Mouse (Mus musculus) kidney, postnatal 25 days (tissue): ENCODE measurements around the gene Rasgrp4.
"Not testable (repeated sequence)": the region's sequence is repeated elsewhere in the genome, so short reads cannot be mapped to it uniquely, and the experiment has no call there.

Experiments
- DNase-seq, 2 experiments: peaks; one replicate each; pipeline ENCODE4 v3.0.0; 2021; ENCODE audit warnings: mixed read lengths in 2 of 2

Rasgrp4 gene

DNA sequence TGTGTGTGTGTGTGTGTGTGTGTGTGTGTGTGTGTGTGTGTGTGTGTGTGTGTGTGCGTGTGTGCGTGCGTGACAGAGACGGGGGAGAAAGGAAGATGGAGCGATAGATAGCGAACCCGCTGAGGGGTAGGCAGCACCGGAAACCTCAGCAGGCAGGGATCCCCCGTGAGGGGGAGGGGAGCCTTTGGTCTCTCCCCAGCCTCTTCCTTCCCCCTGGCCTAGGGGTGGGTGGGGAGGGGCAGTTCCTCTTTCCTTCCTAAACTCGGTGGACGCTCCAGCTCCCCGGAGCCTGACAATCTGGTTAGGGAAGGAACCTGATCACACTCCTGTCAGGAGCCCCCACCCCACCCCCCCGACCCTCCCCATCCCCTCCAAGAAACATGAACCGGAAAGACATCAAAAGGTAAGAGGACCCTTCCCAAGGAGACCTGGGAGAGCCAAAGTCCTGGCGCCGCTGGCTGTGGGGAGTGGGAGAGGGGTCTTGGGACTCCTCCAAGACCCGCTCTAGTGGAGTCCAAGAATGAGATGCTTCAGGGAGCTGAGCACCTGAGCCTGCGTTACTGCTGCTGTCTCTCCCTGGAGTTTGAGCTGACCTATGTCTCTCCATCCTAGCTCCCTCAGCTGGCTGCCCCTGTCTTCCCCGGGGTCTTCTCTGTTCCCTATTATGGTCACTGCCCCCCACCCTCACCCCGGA lies at the start of gene Rasgrp4:
TSS of gene Rasgrp4 (plus strand) at position 159 of the 694 bp plus-strand sequence.
- peak; percentile 39 to 57 for DNase-seq

DNA sequence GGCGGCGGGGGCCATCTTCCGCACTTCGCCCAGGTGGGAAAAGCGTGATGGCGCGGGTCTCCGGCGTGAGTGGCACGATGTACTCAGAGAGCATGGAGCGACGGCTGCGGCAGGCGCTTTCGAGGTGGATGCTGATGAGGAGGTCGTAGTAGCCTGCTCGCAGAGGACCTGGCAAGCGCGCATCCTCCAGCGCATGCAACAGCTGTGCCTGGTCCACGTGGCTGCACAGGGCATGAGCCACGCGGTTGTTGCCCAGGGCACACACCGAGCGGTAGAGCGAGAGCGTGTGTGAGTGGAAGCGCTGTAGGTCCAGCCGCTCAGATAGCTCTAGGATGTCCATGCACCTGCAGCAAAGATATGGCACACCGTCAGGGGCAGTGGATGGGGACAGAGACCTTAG lies 48.7 kb upstream of the Rasgrp4 start:
- DNase-seq, result no peak

DNA sequence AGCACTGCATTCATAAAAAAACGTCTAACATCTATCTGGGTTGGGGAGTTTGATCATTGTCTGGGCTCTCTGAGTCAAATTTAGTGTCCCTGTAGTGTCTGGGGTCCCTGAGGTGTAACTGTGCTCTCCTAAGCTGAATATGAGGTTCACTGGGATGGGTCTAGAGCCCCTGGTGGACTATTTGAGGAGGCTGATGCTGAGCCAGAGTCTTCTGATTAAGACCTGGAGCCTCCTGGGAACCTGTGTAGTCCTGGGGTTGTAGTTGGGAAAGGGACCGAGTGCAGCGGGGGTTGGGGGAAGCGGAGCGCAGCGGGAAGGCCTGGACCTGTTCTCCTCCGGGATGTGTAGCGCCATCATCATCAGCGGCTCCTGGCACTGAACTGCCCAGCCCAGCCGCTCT lies 47.7 kb upstream of the Rasgrp4 start:
- no peak for DNase-seq

DNA sequence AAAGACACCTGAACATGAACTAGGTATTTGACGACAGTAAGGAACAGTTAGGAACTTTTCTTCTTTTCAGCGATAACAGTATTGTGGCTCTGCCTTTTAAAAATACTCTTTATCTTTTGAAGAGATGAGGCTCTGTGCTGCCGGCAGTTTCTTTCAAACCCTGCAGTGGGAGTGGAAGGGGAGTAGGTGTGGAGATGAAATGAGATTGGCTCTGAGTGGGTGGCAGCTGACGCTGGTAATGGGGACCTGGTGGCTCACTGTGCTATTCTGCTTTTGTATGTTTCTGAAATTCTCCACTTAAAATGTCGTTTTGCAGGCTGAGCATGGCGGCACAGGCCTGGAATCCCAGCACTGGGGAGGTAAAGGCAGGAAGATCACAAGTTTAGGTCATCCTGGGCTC lies 45.8 kb upstream of the Rasgrp4 start:
- DNase-seq, result no peak

DNA sequence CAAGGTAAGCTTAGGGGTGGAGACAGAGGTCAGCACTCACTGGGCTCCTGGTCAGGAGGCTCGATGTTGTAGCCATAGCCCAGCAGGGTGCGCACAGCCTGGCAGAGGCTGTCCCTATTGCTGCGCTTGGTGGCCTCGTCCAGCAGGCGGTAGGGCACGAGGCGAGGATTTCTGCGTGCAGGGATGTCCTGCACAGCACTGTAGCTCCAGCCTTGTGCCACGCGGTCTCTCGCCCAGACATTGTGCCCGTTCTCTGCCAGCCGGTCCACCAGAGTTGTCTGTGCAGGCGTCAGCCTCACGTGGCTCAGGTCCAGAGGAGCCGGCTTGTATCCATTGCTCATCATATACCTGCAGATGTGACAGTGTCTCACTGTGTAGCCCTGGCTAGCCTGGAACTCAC lies 37.5 kb upstream of the Rasgrp4 start:
- DNase-seq, result no peak

DNA sequence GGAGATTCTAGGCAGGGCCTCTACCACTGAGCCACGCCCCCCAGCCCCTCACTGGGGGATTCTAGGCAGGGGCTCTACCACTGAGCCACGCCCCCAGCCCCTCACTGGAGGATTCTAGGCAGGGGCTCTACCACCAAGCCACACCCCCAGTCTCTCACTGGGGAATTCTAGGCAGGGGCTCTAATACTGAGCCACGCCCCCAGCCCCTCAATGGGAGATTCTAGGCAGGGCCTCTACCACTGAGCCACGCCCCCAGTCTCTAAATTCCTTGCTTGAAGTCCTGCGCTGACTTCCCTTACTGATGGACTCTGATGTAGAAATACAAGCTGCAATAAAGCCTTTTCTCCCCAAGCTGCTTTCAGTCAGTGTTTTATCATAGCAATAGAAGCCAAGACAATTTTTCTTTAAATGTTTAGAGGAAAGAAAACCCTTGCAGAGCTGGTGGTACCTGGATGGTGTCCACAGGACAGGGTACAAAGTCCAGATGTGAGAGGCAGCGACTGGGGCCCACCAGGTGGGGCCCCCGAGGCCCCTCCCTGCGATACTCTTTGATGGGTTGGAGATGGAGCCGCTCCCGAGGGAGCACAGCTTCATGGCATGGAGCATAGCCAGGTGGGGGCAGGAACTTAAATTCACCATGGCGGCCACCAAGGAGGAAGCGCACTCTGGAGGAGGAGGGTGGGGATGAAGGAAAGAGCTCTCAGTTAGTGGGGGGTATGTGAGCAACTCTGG lies 33.2 kb upstream of the Rasgrp4 start:
- no peak for DNase-seq

DNA sequence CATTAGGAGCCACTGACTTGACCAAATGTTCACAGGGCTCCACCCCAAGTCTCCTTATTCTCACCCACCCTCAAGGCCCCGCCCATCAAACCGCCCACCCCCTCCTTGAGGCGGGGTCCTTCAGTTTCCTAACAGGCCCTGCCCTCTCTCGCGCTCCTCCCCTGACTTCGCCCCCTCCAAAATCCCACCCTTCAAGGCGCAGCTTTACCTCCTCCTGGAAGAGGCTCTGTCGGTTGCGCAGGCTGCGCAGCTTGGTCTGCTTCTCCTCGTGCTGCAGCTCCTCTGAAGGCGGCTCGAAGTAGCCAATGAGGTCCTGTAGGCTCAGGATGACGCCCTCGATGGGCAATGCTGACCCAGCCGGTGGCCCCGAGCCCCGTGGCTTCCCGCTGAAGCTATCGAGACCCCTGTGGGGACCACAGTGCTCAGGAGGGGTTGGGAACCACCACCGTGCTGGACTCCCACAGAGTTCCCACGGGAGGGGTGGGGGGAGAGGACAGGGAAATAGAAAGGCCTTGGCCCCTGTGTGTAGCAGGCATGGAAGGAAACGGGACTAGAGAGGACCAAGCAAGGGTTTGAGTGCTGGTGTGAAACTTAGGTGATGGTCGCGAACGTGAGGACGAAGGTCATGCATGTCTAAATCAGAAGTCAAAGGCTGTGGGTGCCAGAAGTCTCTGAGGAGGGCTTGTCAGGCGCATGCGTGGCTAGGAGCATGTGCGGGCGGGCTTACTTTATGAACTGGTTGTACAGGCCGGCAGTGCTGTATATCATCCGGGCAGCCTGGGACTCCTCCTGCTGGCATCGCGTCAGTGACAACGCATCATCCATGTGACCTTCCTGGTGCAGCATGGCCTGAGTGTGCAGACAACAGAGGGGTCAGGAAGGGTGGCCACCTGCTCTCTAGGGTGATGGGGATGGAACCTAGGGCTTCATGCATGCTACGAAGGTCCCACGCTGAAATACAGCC lies 25.4 kb upstream of the Rasgrp4 start:
- peak; percentile 51 to 69 for DNase-seq

DNA sequence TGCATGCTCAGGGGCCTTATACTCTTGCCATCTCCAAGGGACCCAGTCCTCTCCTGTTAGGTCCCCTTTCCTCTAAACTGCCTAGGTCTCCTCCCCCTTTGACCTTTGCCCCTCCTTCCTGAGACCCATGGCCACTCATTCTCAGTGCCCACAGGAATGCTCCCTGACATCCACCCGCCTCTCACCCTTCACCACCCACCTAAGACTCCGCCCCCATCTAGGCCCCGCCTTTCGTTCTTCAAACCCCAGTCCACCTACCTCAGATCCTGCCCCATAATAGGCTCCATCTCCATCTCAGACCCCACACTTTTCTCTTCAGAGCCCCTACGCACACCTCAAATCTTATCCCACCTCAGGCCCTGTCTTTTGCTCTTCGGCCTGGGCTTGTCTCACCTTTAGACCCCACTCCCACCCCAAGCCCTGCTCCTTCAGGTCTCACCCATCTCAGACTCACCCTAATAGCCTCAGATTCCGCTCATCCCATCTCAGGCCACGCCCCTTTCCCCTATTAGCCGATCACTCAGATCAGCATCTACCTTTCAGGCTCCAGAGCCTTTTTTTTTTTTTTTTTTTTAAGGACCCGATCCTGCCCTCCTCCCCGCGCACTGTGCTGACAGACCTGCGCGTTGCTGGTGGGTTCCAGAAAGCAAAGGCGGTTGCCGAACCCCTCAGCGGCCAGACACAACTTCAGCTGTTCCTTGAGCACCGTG lies 16.4 kb upstream of the Rasgrp4 start:
- DNase-seq, result no peak

DNA sequence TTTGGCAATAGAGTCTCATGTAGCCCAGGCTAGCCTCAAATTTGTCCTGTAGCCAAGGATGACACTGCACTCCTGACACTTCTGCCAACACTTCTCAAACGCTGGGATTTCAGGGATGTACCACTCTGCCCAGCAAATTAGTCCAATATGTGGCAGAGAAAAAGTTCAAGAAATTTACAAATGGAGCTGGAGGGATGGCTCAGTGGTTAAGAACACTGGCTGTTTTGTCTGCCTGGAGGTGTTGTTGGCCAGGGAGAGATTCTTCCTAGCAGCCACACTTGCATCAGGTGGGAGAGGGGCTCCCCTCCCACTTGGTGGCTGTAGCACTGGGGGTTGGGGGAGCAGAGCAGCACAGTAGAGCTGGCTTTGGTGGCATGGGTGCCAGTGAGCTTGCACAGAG lies 15.1 kb upstream of the Rasgrp4 start:
- DNase-seq, result no peak

DNA sequence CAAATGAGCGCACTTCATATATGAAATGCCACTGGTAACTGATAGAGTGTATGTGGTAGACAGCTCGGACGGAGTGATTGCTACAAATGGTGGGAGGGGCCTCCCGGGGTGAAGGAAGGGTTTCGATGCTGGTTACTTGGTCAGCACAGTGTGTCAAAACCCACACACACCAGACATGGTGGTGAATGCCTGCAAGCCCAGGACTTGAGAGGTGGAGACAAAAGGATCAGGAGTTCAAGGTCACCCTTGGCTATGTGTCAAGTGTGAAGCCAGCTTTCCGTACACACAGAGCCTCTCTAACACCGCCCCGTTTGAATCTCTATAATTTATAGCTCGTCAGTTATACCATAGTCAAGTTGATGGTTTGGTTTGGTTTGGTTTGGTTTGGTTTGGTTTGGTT lies 11.8 kb upstream of the Rasgrp4 start:
- no peak for DNase-seq

DNA sequence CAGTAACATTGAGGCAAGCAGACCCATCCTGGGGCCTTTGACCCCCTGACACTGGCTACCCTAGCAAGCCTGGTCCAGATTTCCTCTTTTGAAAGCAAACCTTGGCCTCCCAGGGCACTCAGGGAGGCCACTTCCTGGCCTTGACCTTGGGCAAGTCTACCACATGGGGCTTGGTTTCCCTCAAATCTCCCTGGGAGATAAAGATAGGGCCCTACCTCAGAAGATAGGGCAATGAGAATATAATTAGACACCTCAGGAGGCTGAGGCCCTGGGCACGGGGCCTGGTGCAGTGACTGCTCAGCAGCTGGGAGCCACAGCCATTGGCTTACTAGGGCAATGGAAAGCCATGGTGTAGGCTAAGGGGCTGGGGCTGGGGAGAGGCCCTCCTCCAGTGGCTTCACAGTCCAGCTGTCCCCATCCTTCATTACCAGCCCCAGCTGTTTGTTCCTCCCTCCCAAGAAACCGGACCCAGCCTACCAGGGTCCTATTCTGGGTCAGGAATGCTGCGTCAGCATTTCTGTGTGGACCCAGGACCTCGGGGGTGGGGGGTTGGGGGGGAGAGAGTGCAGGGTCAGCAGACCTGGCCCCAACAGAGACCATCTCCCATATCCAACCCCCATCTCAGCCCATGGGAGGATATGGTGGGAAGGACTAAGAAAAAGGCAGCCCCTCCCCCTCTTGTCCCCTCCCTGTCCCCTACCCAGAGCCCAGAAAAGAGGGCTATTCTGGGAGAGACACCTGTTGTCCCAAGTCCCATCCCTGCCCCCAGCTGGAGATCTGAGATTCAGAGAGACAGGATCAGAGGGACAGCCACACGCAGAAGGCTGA lies 10.9 kb upstream of the Rasgrp4 start:
- DNase-seq, result no peak

DNA sequence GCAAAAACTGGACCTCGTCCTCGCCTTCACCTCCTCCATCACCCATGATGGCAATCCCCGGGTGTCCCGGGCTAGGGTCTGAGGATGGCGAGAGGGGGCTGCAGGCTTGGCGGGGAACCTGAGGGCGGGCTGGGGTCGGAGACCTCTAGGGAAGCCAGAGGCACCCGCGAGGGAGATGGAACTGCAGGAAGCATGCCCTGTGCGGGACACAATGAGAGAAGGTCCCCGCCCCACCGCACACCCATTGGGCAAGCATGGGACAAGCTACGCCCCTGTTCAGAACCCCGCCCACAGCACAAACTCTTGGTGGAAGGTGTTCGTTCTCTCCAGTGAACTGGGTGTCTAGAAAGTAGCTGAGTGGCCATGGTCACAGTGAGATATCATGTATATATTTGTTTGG lies 9.7 kb upstream of the Rasgrp4 start, which contains the start of gene Ryr1:
TSS of gene Ryr1 (minus strand) at position 210 of the 400 bp plus-strand sequence.
- peak; percentile 57 to 76 for DNase-seq

DNA sequence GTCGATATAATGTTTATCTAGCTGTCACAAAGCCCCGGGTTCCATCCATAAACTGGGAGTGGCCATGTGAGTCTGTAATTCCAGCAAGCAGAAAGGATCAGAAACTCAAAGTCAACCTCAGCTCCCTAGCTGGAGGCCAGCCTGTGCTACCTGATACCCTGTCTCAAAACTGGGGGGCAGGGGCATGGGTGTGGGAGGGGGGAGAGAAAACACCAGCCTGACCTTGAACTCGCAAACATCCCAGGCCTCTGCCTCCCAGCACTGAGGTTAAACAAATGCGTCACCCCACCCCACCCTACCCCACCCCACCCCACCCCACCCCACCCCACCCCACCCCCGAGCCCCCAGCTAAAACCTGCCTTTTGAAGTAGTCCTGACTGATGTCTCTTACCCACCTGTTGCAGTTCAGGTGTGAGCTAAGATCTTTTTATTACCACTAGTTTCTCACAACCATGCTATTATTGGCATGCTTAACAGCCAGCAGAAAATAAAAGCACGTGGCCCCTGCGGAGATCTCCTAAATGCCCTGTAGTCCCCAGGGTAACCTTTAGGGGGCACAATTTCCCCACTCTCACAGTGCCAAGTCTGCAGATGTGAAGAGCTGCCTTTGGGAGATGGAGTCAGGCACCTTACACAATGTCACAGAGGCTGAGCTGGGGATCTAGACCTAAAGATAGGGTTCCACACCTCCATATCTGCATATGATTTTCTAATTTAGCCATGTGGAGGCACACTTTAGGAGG lies 8.3 kb upstream of the Rasgrp4 start:
- DNase-seq, result peak; percentile 68 to 81

DNA sequence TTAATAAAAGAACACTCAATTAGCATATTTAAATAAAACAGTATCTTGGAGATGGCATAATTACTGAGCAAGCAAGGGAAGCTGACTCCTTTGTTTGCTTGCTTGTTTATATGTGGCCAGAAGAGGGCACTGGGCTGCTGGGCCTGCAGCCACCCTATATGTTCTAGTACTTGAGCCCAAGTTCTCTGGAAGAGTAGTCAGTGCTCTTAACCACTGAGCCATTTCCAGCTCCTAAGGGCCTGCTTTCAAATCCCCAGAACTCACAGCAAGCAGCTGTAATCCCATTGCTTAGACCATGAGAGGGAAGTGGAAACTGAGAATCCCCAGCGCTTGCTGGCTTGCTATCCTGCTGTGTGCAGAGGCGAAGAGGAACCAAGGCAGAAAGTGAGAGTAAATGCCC lies 5.9 kb upstream of the Rasgrp4 start:
- DNase-seq, result no peak

DNA sequence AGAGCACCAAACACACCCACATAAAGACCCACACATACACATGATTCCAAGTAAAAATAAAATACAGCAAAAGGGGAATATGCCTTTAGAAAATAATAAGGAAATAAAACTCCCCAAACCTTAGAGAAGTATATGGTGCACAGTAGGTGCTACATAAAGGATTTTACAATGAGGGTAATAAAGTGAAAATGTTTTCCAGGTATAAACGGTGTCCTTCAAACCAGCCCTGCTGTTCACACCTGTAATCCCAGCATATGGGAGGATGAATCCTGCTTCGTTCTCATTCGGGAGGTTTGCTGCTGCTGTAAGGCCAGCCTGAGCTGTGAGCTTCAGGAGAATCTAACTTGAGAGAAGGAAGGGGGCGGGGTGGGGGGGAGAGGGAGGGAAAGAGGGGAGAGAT lies 421 bp upstream of the Rasgrp4 start:
- no peak for DNase-seq

DNA sequence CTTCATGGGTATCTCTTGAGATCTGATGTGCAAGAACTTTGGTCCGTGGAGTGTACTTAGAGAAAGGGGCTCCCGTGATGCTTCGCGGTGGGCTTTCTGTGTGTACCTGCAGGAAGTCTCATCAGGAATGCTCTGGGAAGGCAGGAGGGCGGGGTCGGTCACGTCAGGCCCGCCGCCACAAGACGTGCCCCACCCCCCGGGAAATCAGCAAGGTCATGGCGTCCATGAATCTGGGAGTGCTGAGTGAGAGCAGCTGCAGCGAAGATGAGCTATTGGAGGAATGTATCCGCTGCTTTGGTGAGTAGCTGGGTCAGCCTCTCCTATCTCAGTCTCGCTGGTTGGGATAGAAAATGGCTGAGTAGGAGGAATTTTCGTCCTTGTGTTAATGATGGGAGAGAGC lies 2.8 kb downstream of the Rasgrp4 start:
- DNase-seq, result no peak

DNA sequence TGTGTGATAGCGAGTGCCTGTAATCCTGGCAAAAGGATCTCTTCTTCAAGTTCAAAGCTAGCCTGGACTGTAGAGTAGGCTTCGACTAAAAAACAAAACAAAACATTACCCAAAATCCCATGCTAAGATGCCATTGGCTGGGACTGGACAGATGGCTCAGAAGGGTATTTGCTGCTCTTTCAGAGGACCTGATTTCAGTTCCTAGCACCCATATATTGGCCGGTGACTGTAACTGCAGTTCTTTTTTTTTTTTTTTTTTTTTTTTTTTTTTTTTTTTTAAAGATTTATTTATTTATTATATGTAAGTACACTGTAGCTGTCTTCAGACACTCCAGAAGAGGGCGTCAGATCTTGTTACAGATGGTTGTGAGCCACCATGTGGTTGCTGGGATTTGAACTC lies 4.6 kb downstream of the Rasgrp4 start:
- not testable (repeated sequence) for DNase-seq

DNA sequence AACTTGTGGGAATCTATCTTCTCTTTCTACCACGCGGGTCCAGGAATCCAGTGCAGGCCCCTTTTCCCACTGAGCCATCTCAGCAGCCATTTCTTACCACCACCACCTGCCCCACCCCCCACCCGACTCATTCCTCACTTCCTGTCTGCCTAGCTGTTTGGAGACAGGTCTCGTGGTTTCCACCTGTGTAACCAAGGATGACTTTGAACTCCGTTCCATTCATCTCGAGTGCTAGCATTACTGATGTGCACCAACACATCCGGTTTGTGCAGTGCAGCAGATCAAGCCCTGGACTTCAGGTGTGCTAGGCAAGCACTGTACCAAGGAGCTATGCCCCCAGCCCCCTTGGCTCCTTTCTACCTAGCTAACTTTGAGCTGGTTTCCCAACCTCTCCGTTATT lies 6.8 kb downstream of the Rasgrp4 start:
- no peak for DNase-seq

DNA sequence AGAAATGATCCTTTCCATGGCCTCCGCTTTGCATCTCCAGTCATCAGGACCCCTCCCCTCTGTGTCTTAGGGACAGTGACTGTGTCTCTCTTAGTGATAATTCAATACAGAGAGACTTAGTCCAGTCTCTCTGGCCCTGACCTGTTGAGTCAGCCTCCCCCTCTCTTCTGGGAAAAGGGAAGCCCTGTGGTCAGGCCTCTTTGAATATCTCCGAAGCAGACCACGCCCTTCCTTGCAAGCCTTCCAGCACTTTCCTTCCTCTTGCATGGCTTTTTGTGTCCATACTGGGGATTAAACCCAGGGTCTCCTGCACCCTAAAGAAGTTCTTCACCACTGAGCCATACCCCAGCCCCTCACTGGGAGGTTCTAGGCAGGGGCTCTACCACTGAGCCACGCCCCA lies 9.4 kb downstream of the Rasgrp4 start:
- DNase-seq, result no peak

DNA sequence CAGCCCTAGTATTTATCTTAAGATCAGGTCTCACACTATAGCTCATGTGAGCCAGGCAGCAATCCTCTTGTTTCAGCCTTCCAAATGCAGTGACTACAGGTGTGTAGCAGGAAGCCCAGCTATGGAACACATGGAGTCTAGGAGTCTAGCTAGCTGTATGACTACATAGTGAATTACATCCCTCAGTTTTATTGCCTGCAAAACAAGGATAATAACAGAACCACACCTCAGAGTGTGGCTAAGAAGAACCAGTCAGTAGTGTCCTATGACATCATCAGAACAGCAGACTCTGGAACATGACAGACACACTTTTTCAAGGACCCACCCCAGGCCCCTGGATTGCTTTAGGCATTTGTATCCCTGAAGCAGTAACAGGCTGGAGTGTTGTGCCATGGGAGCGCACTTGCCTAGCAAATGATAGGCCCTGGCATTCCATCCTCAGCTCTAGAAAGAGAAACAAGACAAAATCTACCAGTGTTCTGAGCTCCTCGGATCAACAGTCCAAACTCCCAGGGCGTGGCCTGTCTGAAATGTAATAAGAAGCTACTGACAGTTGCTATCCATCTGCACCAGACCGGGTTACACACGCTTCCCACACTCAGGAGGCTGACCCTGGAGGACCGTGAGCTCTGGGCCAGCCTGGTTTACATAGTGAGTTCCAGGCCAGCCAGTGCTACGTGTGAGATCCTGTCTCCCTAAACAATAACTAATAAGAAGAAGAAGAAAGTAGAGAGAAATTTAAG lies 12.1 kb downstream of the Rasgrp4 start:
- no peak for DNase-seq
